Mouse (Mus musculus) left cerebral cortex, adult 8-10 months (tissue): ENCODE data around the gene Maz. TPM values are rescaled to one million over a fixed set of nuclear protein-coding genes. Genes with fewer than 3 reads are reported as not detected.
A peak's percentile ranks its signal among the peaks of the same experiment; 100 is the strongest.

Experiments
- DNase-seq, 2 experiments: peaks; one replicate each; pipeline ENCODE4 v3.0.0; 2022; ENCODE audit warnings: low spot score in 2 of 2
- total RNA-seq, 4 experiments: library from RNA; stranded (reverse); gene quantifications; 2 replicates each; pipeline ENCODE4 v1.2.4; 2022

Maz gene
- total RNA-seq: 100 to 1,000 TPM; 167 to 197 (median 191) TPM

- DNase-seq: peak; percentile 99
Measured at GRCm38 (mm10) chr7:127026984-127027726, at the start of gene Maz. TSS of gene Maz (minus strand) at chr7:127027037.

- DNase-seq: no peak
Measured at GRCm38 (mm10) chr7:127076188-127076587, 49.4 kb upstream of the Maz start.

DNA sequence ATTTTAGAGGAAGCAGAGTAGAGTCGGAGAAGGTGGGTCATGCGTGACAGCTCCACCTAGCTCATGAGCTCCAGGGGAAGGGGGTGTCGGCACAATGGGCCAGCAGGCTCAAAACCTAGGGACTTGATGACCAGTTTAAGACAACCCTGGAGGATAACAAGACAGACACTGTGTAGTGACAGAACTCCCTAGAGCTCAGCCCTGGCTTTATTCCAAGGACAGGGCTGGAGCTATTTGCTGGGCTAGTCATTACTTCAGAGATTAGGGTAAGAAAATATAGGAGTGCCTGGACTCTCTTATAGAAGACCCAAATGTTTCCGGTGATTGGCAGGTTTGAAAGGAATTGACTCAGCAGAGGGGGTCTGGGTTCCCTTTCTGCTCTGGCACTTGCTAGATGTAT is 46.4 kb upstream of the Maz start:
- DNase-seq: no peak

- DNase-seq: no peak
Measured at GRCm38 (mm10) chr7:127070871-127071413, 44.1 kb upstream of the Maz start.

- no peak for DNase-seq
Measured at GRCm38 (mm10) chr7:127066317-127066716, 39.5 kb upstream of the Maz start.

- DNase-seq: no peak
Measured at GRCm38 (mm10) chr7:127065538-127065937, 38.7 kb upstream of the Maz start.

DNA sequence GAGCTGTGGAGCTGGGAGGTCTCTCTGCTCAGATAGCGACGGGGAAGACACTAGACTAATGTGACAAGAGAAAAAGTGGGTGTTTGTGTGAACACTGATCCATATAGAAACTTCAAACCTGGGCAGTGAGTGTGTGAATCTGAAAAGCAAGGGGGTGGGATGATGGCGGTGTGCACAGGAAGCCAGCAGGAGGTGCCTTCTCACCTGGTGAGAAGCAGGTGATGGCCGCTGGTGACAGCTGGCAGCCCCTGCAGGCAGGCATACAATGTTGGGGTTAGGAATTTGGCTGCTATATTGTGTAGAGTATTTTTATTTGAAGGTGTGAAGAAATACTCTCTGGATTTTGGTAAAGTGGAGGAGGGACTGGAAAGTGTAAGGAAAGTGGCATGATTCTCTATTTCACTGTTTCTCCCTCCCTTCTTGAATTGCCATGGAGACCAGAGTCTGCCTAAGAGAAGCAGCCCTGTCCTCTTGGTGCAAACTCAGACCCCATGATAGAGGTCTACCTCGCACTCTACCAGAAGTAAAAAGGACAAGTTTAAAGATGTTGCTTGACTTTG is 28.3 kb upstream of the Maz start:
- peak in 1 of 2 experiments; percentile 12 for DNase-seq

DNA sequence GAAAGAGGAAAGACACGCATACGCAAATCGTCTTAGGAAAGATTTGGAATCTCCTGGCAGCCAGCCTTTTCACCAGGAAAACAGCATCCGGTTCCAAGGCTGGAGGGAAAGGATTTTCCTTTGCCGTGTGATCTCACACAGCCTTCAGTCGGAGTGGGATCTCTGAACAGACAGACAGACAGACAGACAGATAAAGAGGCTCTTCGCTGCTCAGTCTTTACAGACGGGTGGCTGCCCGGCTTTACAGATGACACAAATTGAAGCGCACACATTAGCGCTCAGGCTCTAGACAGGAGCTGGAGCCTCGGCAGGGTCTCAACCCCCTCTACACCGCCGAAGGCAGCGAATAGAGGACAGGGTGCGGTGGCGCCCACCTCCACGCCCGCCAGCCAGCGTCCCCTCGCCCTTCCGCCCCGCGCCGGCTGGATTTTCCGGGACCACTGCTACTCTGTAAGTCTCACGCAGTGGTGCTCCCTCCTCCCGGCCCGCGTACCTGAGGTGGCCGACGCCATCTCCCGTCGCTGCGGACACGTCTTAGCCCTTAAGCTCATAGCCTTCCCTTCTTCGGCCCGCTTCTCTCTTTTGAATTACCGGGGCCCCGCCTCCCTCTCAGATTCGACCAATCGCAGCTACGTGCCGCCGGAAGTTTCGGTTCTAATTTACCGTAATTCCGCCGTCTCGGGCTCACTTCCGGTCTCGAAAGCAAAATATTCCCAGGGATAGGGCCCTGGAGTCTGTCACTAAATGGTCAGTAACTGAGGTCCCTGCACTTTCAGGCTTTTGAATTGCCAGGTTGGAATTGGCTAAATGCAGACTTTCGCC is 15.2 kb upstream of the Maz start, which contains the start of gene Kif22:
Gene Kif22, minus strand, starts transcription at position 621 of the 822 bp plus-strand sequence.
- peak; percentile 72 to 92 for DNase-seq

DNA sequence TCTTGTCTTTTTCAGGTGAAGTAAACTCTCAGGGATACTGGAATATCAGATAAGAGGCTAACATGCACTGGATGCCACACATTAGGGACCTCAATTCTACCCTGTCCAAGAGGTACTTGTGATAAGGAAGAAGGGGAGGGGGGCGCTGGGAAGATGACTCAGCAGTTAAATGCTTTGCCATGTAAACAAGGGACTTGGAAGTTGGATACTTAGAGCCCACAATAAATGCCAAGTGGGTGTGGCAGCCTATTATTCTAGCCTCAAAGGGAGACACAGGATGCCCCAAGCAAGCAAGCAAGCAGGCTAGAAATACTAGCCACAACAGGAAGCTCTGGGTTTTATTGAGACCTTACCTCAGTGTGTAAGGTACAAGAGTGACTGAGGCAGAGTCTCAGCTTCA is 4.4 kb upstream of the Maz start:
- DNase-seq: no peak

- DNase-seq: no peak
Measured at GRCm38 (mm10) chr7:127030172-127030571, 3.3 kb upstream of the Maz start.

DNA sequence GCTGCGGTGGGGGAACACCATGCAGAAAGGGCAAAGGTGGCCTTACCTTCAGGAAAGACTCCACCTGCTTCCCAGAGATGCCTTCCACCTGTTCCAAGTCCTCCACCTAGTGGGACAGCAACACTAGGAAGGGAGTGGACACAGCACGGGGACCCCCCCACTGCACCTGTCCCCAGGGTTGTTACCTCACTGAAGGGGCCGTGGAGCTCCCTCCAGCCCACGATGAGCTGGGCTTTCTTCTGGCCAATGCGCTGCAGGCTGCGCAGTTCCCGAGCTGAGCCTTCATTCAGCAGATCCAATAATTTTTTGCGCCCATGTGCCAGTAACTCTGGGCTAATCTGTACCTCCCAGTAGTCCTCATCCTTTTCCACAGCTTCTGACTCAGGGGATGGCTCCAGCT is 1.0 kb upstream of the Maz start:
- DNase-seq: no peak

- DNase-seq: no peak
Measured at GRCm38 (mm10) chr7:127026616-127026983, 237 bp downstream of the Maz start.

DNA sequence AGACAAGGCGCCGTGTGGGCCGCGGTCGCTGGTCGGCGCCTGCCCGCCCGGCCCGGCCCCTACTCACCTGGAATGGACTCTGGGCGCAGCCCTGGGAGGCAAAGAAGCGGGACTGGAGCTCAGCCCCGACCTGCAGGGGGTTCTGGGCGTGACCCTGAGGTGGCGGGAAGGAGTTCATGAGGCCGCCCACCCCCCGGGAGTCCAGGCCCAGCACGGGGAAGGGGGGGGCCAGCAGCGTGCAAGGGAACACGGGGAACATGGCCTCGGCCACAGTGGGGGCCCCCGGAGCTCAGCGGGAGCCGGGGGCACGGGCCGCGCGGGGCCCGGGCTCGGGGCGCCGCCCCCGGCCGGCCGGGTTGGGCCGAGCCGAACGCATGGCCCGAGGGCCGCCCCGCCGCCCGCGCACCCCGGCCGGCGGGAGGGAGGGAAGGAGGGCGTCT is 656 bp downstream of the Maz start:
- DNase-seq: peak; percentile 49 to 74

- peak; percentile 25 to 44 for DNase-seq
Measured at GRCm38 (mm10) chr7:127025556-127026160, 1.2 kb downstream of the Maz start.

DNA sequence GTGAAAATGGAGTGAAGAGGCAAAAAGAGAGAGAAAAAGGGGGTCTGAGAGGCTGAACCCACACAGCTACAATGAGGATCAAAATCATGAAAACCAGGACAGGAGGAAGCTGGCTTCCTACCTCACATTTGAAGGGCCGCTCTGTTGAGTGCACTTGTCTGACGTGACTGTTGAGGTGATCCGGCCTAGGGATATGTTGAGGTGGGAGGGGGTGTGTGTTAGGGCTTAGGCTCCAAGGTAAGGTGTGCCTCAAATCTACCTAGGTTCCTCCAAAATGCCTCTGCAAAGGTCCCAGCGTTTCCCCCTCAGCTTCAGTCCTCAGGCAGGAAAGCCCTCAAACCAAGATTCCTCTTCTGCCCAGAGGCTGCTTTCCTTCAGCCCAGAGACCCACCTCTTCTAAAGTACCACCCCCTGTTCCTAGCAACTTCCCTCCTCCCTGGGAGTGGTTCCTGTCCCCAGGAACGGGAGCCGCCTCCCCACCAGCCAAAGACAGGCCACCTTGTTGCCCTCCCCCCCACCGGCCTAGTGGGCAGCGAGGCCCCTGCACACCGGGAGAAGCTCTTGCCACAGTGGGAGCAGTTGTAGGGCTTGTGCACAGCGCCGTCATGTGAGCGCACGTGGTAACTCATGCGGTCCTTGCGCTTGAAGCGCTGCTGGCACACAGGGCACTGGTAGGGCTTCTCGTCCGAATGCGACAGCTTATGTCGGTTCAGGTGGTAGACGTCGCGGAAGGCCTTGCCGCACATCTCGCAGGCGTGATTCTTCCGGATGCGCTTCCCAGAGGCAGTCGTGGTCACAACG is 1.9 kb downstream of the Maz start:
- peak; percentile 63 to 84 for DNase-seq

DNA sequence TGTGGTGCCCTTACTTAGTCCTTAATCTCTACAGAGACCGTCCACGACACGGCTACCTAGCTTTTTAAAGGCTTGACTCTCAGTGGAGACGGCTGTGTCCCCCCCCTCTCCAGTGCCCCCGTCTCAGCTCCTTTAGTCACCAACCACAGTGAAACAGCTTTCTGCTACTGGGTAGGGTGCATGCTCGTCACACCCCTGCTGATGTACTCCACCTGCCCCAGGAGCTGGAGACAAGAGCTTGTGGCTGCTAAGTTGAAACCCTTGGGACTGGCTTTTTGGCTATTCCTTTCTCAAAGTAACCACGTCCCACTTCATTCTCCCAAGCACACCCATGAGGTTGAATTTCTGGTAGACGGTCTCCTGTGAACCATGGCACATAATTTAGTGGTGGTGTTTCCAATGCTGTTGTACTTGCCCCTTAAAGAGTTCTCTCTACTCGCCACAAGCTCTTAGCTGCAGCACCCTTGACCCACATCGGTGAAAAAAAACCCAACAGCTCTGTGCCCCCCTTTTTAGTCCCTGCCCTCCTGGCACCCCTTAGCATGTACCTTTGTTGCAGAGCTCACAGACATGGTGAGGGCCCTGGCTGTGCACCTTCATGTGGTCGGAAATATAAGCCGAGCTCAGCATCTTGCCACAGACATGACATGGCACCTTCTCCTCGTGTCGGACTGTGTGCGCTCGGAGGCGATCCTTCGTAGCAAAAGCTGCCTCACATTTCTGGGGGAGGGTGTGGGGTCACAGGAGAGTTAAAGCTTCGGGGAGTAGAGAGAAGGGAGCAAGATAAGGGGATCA is 2.7 kb downstream of the Maz start:
- DNase-seq: no peak

DNA sequence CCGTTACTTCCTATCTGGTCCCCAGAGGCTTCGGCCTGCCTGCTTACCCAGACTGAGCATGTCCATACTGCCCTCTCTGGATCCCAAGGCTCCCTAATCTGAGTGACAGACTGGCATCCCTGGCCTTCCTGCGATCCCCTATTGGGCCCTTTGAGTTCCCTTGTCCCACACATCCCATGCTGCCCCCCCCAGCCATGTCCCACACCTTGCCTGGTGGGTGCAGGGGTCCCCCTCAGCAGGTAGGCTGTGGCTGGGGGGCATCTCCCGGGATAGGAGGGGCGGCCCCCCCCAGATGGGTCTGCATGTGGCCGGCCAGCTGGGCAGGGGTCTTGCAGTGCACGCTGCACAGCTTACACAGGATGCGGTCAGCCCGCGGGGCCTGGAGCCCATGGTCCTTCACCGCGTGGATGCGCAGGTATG is 3.6 kb downstream of the Maz start:
- DNase-seq: no peak

- no peak for DNase-seq
Measured at GRCm38 (mm10) chr7:127022528-127023271, 4.1 kb downstream of the Maz start.
